In genomic region chr2:180709923-180710272, GRCm38 (mm10) we compare ENCODE assay signal across 8 mouse cellular contexts. TPM values are rescaled to one million over a fixed set of nuclear protein-coding genes. Genes with fewer than 3 reads are reported as not detected.
DNase-seq lines count a peak whose midpoint lies in the region; ATAC-seq lines count a peak whose summit lies in the region.

Dido1 (minus strand) TSS chr2:180709999.
Gid8 (plus strand) TSS chr2:180710117.

- peak within 1 kb of the TSS; percentile 98 for H3K4me3 ChIP-seq in lung, embryonic 16.5 days (ENCODE audit: low read length)

- peak; percentile 95 for DNase-seq in MEL-GATA-1-ER (ENCODE audit: extremely low read depth, low read depth)
- peak; percentile 94 for DNase-seq in cerebellum, adult 8-10 months
- peak; percentile 99 for DNase-seq in forelimb bud, embryonic 11.5 days (ENCODE audit: low read depth, low spot score)
- DNase-seq in layer of hippocampus, adult 9-10 months (ENCODE audit: low spot score), result peak; percentile 80
- peak; percentile 90 for DNase-seq in ovary, postnatal 10 days (ENCODE audit: low spot score)
- peak; percentile 94 to 95 for DNase-seq in thymus, postnatal 10 days (ENCODE audit: low spot score in 2 of 2)

- peak within 1 kb of the TSS; percentile 90 for H3K4me2 ChIP-seq in lung, embryonic 16.5 days (ENCODE audit: low read depth, low read length)

- peak; percentile 91 to 95 for ATAC-seq in hematopoietic stem cell, adult 5-6 weeks (replicated peaks in 1 of 2; ENCODE audit: insufficient read depth in 1 of 2, low FRiP score in 2 of 2, low TSS enrichment in 1 of 2, low read depth in 1 of 2, poor library complexity in 2 of 2, severe bottlenecking in 2 of 2)
- ATAC-seq in lung, embryonic 16.5 days (ENCODE audit: low read depth), result peak; percentile 97

- peak within 1 kb of the TSS; percentile 100 for H3K9ac ChIP-seq in lung, embryonic 16.5 days (ENCODE audit: low read length)

- peak within 1 kb of the TSS; percentile 90 for H3K27ac ChIP-seq in lung, embryonic 16.5 days (ENCODE audit: low read length)

- no peaks in the 10 kb centered on the region for H3K27me3 ChIP-seq in lung, embryonic 16.5 days (ENCODE audit: control insufficient read depth, insufficient read depth, low read depth, low read length)

- peaks cover 14% of the 10 kb centered on the region for H3K36me3 ChIP-seq in lung, embryonic 16.5 days (ENCODE audit: control insufficient read depth, insufficient read depth, low read length)

- H3K9me3 ChIP-seq in lung, embryonic 16.5 days (ENCODE audit: control insufficient read depth, low read length), result no peaks in the 10 kb centered on the region

- peaks cover 20% of the 10 kb centered on the region for H3K4me1 ChIP-seq in lung, embryonic 16.5 days (replicated peaks; ENCODE audit: control insufficient read depth, insufficient read depth, low read length)

- under 1% methylated on average over 42 of the region's 43 CpGs for WGBS in lung, embryonic 16.5 days

RNA-seq across cellular contexts. Expression of gene Dido1, which starts in this region (rescaled TPM):
- total RNA-seq in hematopoietic stem cell, adult 5-6 weeks (2017), result 86.0 and 95.8 TPM in 2 replicates
- polyA plus RNA-seq in lung, embryonic 16.5 days (2015; fragmentation: Nextera tagmentation; extraction: Ambion mirVana), result 27.6 and 28.2 TPM in 2 replicates

RNA-seq across cellular contexts. Expression of gene Gid8, which starts in this region (rescaled TPM):
- 52.2 and 78.0 TPM in 2 replicates for total RNA-seq in hematopoietic stem cell, adult 5-6 weeks (2017)
- 49.4 and 50.9 TPM in 2 replicates for polyA plus RNA-seq in lung, embryonic 16.5 days (2015; fragmentation: Nextera tagmentation; extraction: Ambion mirVana)

Comparison
In these comparisons a context has a peak if more than half of its experiments do, and no peak if none do; other contexts are left out.
1. Peak in every context shown above with its lines: DNase-seq, ATAC-seq, H3K4me3 ChIP-seq and H3K27ac ChIP-seq.